In genomic region chr6:81929402-81929801, GRCm38 (mm10) we compare ENCODE assay signal across 19 mouse cellular contexts.
"Had no signal": no experiment of that assay in that cellular context is flagged by ENCODE, and none has a peak within 500 bp of the region (broad histone marks: within the 10 kb centered on the region; RNA-seq: fewer than 3 reads in every experiment).

No protein-coding gene starts in this region.

- ATAC-seq: midbrain, embryonic 16.5 days had no signal

- H3K27me3 ChIP-seq: midbrain, embryonic 12.5 days; neural tube, embryonic 13.5 days; neural tube, embryonic 15.5 days had no signal

- DNase-seq: lung, adult 18-20 months; lung, embryonic 14.5 days; lung, postnatal 10 days; lung, postnatal 4 days; midbrain, embryonic 14.5 days; retina, postnatal 1 day; right cerebral cortex, adult 18-20 months; right cerebral cortex, postnatal 25 days; right cerebral cortex, postnatal 4 days; spleen, adult 18-20 months; thymus, adult 18-20 months; thymus, postnatal 14 days; thymus, postnatal 36 days had no signal

- H3K9ac ChIP-seq: lung, embryonic 14.5 days; midbrain, embryonic 12.5 days; neural tube, embryonic 13.5 days; neural tube, embryonic 15.5 days had no signal

- H3K27ac ChIP-seq: midbrain, embryonic 10.5 days; midbrain, embryonic 12.5 days; neural tube, embryonic 13.5 days; neural tube, embryonic 15.5 days had no signal

- H3K4me2 ChIP-seq: lung, embryonic 14.5 days; midbrain, embryonic 12.5 days; neural tube, embryonic 13.5 days; neural tube, embryonic 15.5 days had no signal

- H3K9me3 ChIP-seq: neural tube, embryonic 15.5 days had no signal

- H3K4me3 ChIP-seq: midbrain, embryonic 10.5 days; midbrain, embryonic 12.5 days; myocyte; neural tube, embryonic 13.5 days; neural tube, embryonic 15.5 days had no signal
